ENCODE assay signal across 8 mouse cellular contexts in genomic region chr14:22906716-22907115, GRCm38 (mm10).
DNase-seq lines count a peak whose midpoint lies in the region; ATAC-seq and TF ChIP-seq lines count a peak whose summit lies in the region.

No protein-coding gene starts in this region.

- H3K9ac ChIP-seq in hindbrain, postnatal 0 days (replicated peaks; ENCODE audit: low read length) = no peak overlapping the region
- H3K9ac ChIP-seq in limb, embryonic 15.5 days = no peak overlapping the region

- no peaks in the 10 kb centered on the region for H3K36me3 ChIP-seq in hindbrain, postnatal 0 days (ENCODE audit: insufficient read depth, low read length)
- no peaks in the 10 kb centered on the region for H3K36me3 ChIP-seq in limb, embryonic 15.5 days

- peak; percentile 89 for ATAC-seq in hindbrain, postnatal 0 days
- ATAC-seq in limb, embryonic 15.5 days (ENCODE audit: insufficient number of reproducible peaks, low FRiP score, low TSS enrichment, low read depth) = peak; percentile 70

- 35% methylated on average over 4 of the region's 4 CpGs for WGBS in hindbrain, postnatal 0 days
- WGBS in limb, embryonic 15.5 days = 32% methylated on average over 4 of the region's 4 CpGs

- H3K9me3 ChIP-seq in hindbrain, postnatal 0 days (ENCODE audit: low read length) = no peaks in the 10 kb centered on the region
- H3K9me3 ChIP-seq in limb, embryonic 15.5 days = no peaks in the 10 kb centered on the region

- H3K27ac ChIP-seq in hindbrain, postnatal 0 days = peak overlapping the region; percentile 70
- peak overlapping the region; percentile 66 for H3K27ac ChIP-seq in limb, embryonic 15.5 days

- no peaks in the 10 kb centered on the region for H3K27me3 ChIP-seq in hindbrain, postnatal 0 days (ENCODE audit: insufficient read depth, low read length)
- H3K27me3 ChIP-seq in limb, embryonic 15.5 days = no peaks in the 10 kb centered on the region

- peaks cover 13% of the 10 kb centered on the region for H3K4me1 ChIP-seq in hindbrain, postnatal 0 days (ENCODE audit: insufficient read depth, low read length)
- peaks cover 19% of the 10 kb centered on the region for H3K4me1 ChIP-seq in limb, embryonic 15.5 days

- H3K4me3 ChIP-seq in hindbrain, postnatal 0 days (ENCODE audit: low read length) = no peak overlapping the region
- no peak overlapping the region for H3K4me3 ChIP-seq in limb, embryonic 15.5 days

- H3K4me2 ChIP-seq in hindbrain, postnatal 0 days (ENCODE audit: low read depth, low read length) = no peak overlapping the region
- H3K4me2 ChIP-seq in limb, embryonic 15.5 days = no peak overlapping the region

- TF ChIP-seq CTCF in hindbrain, postnatal 0 days (IDR thresholded peaks at IDR 0.05; ENCODE audit: low read depth) = peak; percentile 35; the same call in 1 of the 2 replicates

- peak; percentile 13 for DNase-seq in ovary, adult 18-20 months (ENCODE audit: low spot score)
- DNase-seq in ovary, postnatal 36 days (ENCODE audit: low spot score) = no peak
- peak; percentile 57 for DNase-seq in embryo, embryonic 10.5 days (ENCODE audit: low spot score)
- DNase-seq in hindbrain, postnatal 0 days (ENCODE audit: low spot score) = peak; percentile 82
- no peak for DNase-seq in spleen, postnatal 10 days (ENCODE audit: low spot score in 2 of 2)
- no peak for DNase-seq in thymus, postnatal 25 days
- DNase-seq in thymus, postnatal 4 days = no peak

Comparison
In these comparisons a context has a peak if more than half of its experiments do, and no peak if none do; other contexts are left out.
1. DNase-seq: peak in ovary, adult 18-20 months (single experiment), embryo, embryonic 10.5 days (single experiment) and hindbrain, postnatal 0 days (single experiment); none in ovary, postnatal 36 days (single experiment), spleen, postnatal 10 days (0 of 2), thymus, postnatal 25 days (single experiment) and thymus, postnatal 4 days (single experiment).